Comparison of ENCODE assay signal across 8 mouse cellular contexts in genomic region chr7:29247706-29248105, GRCm38 (mm10). TPM values are rescaled to one million over a fixed set of nuclear protein-coding genes. Genes with fewer than 3 reads are reported as not detected.
DNase-seq lines count a peak whose midpoint lies in the region; ATAC-seq and TF ChIP-seq lines count a peak whose summit lies in the region.

No protein-coding gene starts in this region.

- no peaks in the 10 kb centered on the region for H3K9me3 ChIP-seq in lung, embryonic 15.5 days
- H3K9me3 ChIP-seq in embryonic facial prominence, embryonic 15.5 days (replicated peaks): no peaks in the 10 kb centered on the region
- no peaks in the 10 kb centered on the region for H3K9me3 ChIP-seq in hindbrain, embryonic 14.5 days (ENCODE audit: control insufficient read depth, low read length)
- no peaks in the 10 kb centered on the region for H3K9me3 ChIP-seq in lung, postnatal 0 days (ENCODE audit: low read length)

- peak overlapping the region; percentile 71 for H3K27ac ChIP-seq in lung, embryonic 15.5 days
- H3K27ac ChIP-seq in embryonic facial prominence, embryonic 15.5 days (replicated peaks): no peak overlapping the region
- no peak overlapping the region for H3K27ac ChIP-seq in hindbrain, embryonic 14.5 days
- H3K27ac ChIP-seq in lung, postnatal 0 days (ENCODE audit: low read length): peak overlapping the region; percentile 95
- H3K27ac ChIP-seq in left cerebral cortex, adult 2 months: no peak overlapping the region

- H3K27me3 ChIP-seq in lung, embryonic 15.5 days: no peaks in the 10 kb centered on the region
- H3K27me3 ChIP-seq in embryonic facial prominence, embryonic 15.5 days: no peaks in the 10 kb centered on the region
- peaks cover 23% of the 10 kb centered on the region for H3K27me3 ChIP-seq in hindbrain, embryonic 14.5 days (ENCODE audit: control insufficient read depth, insufficient read depth, low read length)
- H3K27me3 ChIP-seq in lung, postnatal 0 days (replicated peaks; ENCODE audit: insufficient read depth, low read length): no peaks in the 10 kb centered on the region

- TF ChIP-seq CTCF in lung, postnatal 0 days (IDR thresholded peaks at IDR 0.05): no peak
- no peak for TF ChIP-seq CTCF in left cerebral cortex, adult 2 months (IDR thresholded peaks at IDR 0.05)

- ATAC-seq in lung, embryonic 15.5 days (ENCODE audit: borderline replicate concordance, extremely low read depth, low FRiP score, low TSS enrichment): no peak; the same call in 1 of the 2 replicates
- ATAC-seq in embryonic facial prominence, embryonic 15.5 days (ENCODE audit: insufficient number of reproducible peaks, low FRiP score, low TSS enrichment, low read depth): no peak
- 0 out of 2 replicates have a peak, but pooled peaks have one; percentile 18 for ATAC-seq in hindbrain, embryonic 14.5 days (ENCODE audit: low FRiP score)
- ATAC-seq in lung, postnatal 0 days: peak; percentile 16

- peaks cover 22% of the 10 kb centered on the region; the same call in 1 of the 2 replicates for H3K36me3 ChIP-seq in lung, embryonic 15.5 days
- H3K36me3 ChIP-seq in embryonic facial prominence, embryonic 15.5 days: peaks cover 29% of the 10 kb centered on the region
- peaks cover 18% of the 10 kb centered on the region; the same call in 1 of the 2 replicates for H3K36me3 ChIP-seq in hindbrain, embryonic 14.5 days (replicated peaks; ENCODE audit: control insufficient read depth, insufficient read depth)
- no peaks in the 10 kb centered on the region; the same call in 1 of the 2 replicates for H3K36me3 ChIP-seq in lung, postnatal 0 days (ENCODE audit: insufficient read depth, low read length)

- peaks cover 33% of the 10 kb centered on the region for H3K4me1 ChIP-seq in lung, embryonic 15.5 days
- peaks cover 19% of the 10 kb centered on the region for H3K4me1 ChIP-seq in embryonic facial prominence, embryonic 15.5 days
- H3K4me1 ChIP-seq in hindbrain, embryonic 14.5 days (replicated peaks; ENCODE audit: control insufficient read depth, insufficient read depth, low read length): no peaks in the 10 kb centered on the region
- H3K4me1 ChIP-seq in lung, postnatal 0 days (ENCODE audit: insufficient read depth, low read depth, low read length): peaks cover 8% of the 10 kb centered on the region

- intact Hi-C loops in left cerebral cortex, adult 2 months (cut with DNase I): loop anchor here (2.0 to 5.0 kb wide), 3 partner anchors 53 to 195 kb away; no protein-coding TSS in a partner anchor

- peak overlapping the region; percentile 37 for H3K9ac ChIP-seq in lung, embryonic 15.5 days
- no peak overlapping the region for H3K9ac ChIP-seq in embryonic facial prominence, embryonic 15.5 days
- H3K9ac ChIP-seq in hindbrain, embryonic 14.5 days: peak overlapping the region; percentile 12; the same call in 1 of the 2 replicates
- peak overlapping the region; percentile 46 for H3K9ac ChIP-seq in lung, postnatal 0 days (replicated peaks; ENCODE audit: low read depth)

- peak overlapping the region; percentile 62 for H3K4me2 ChIP-seq in lung, embryonic 15.5 days
- peak overlapping the region; percentile 44 for H3K4me2 ChIP-seq in embryonic facial prominence, embryonic 15.5 days (replicated peaks)
- peak overlapping the region; percentile 38 for H3K4me2 ChIP-seq in hindbrain, embryonic 14.5 days (replicated peaks)
- H3K4me2 ChIP-seq in lung, postnatal 0 days (replicated peaks; ENCODE audit: low read depth, low read length): peak overlapping the region; percentile 71

- peak overlapping the region; percentile 39 for H3K4me3 ChIP-seq in lung, embryonic 15.5 days
- H3K4me3 ChIP-seq in embryonic facial prominence, embryonic 15.5 days (replicated peaks): peak overlapping the region; percentile 26
- peak overlapping the region; percentile 10 for H3K4me3 ChIP-seq in hindbrain, embryonic 14.5 days (replicated peaks; ENCODE audit: low read length)
- H3K4me3 ChIP-seq in lung, postnatal 0 days (ENCODE audit: low read depth, low read length): peak overlapping the region; percentile 41
- H3K4me3 ChIP-seq in left cerebral cortex, adult 2 months: no peak overlapping the region

- no peak for TF ChIP-seq EP300 in lung, postnatal 0 days (IDR thresholded peaks at IDR 0.05)

- WGBS in lung, embryonic 15.5 days: 18% methylated on average over 19 of the region's 19 CpGs
- 13% methylated on average over 19 of the region's 19 CpGs for WGBS in embryonic facial prominence, embryonic 15.5 days
- 12% methylated on average over 19 of the region's 19 CpGs for WGBS in hindbrain, embryonic 14.5 days
- 20% methylated on average over 19 of the region's 19 CpGs for WGBS in lung, postnatal 0 days

- no peak for DNase-seq in lung, adult 18-20 months
- DNase-seq in hindbrain, embryonic 14.5 days (ENCODE audit: low spot score): no peak
- DNase-seq in lung, postnatal 0 days (ENCODE audit: low spot score): no peak
- peak; percentile 28 for DNase-seq in thymus, postnatal 25 days
- no peak for DNase-seq in left cerebral cortex, adult 2 months (ENCODE audit: extremely low spot score in 1 of 2, low spot score in 2 of 2)
- no peak for DNase-seq in frontal cortex, adult 2 months (ENCODE audit: extremely low spot score in 1 of 2, low spot score in 1 of 2)

RNA-seq across cellular contexts. Expression of gene 2200002D01Rik, which starts 0.6 kb away (rescaled TPM):
- 13.1 and 14.4 TPM in 2 replicates for polyA plus RNA-seq in lung, embryonic 15.5 days (2015; fragmentation: Nextera tagmentation; extraction: Ambion mirVana)
- 11.5 and 12.2 TPM in 2 replicates for polyA plus RNA-seq in embryonic facial prominence, embryonic 15.5 days (2015; fragmentation: Nextera tagmentation; extraction: Ambion mirVana)
- polyA plus RNA-seq in hindbrain, embryonic 14.5 days (2014; fragmentation: Nextera tagmentation; extraction: Ambion mirVana): 0.61 and 0.67 TPM in 2 replicates
- polyA plus RNA-seq in lung, postnatal 0 days (2015; fragmentation: Nextera tagmentation; extraction: Ambion mirVana): 123 and 134 TPM in 2 replicates
- total RNA-seq in left cerebral cortex, adult 2 months (2021): under 1 TPM in 1 of 2 experiments, not detected in 1; 0.32 TPM
- 0.34 and 0.40 TPM in 2 replicates for polyA plus RNA-seq in frontal cortex, adult 2 months (2012; rRNA removed)

RNA-seq across cellular contexts. Expression of gene Yif1b, which starts 9.6 kb away (rescaled TPM):
- polyA plus RNA-seq in lung, embryonic 15.5 days (2015; fragmentation: Nextera tagmentation; extraction: Ambion mirVana): 133 and 134 TPM in 2 replicates
- 121 TPM in 2 replicates for polyA plus RNA-seq in embryonic facial prominence, embryonic 15.5 days (2015; fragmentation: Nextera tagmentation; extraction: Ambion mirVana)
- polyA plus RNA-seq in hindbrain, embryonic 14.5 days (2014; fragmentation: Nextera tagmentation; extraction: Ambion mirVana): 96.6 and 101 TPM in 2 replicates
- polyA plus RNA-seq in lung, postnatal 0 days (2015; fragmentation: Nextera tagmentation; extraction: Ambion mirVana): 93.9 and 96.2 TPM in 2 replicates
- 10 to 100 TPM; 44.3 to 47.2 TPM for total RNA-seq in left cerebral cortex, adult 2 months (2021)
- polyA plus RNA-seq in frontal cortex, adult 2 months (2012; rRNA removed): 61.8 and 66.5 TPM in 2 replicates

RNA-seq across cellular contexts. Expression of gene Kcnk6, which starts 15.4 kb away (rescaled TPM):
- 1.7 and 2.0 TPM in 2 replicates for polyA plus RNA-seq in lung, embryonic 15.5 days (2015; fragmentation: Nextera tagmentation; extraction: Ambion mirVana)
- 3.3 and 4.2 TPM in 2 replicates for polyA plus RNA-seq in embryonic facial prominence, embryonic 15.5 days (2015; fragmentation: Nextera tagmentation; extraction: Ambion mirVana)
- 0.66 and 0.78 TPM in 2 replicates for polyA plus RNA-seq in hindbrain, embryonic 14.5 days (2014; fragmentation: Nextera tagmentation; extraction: Ambion mirVana)
- polyA plus RNA-seq in lung, postnatal 0 days (2015; fragmentation: Nextera tagmentation; extraction: Ambion mirVana): 2.2 and 2.4 TPM in 2 replicates
- 1 to 10 TPM; 2.9 to 3.3 TPM for total RNA-seq in left cerebral cortex, adult 2 months (2021)
- 2.5 TPM in 2 replicates for polyA plus RNA-seq in frontal cortex, adult 2 months (2012; rRNA removed)

RNA-seq across cellular contexts. Expression of gene Catsperg1, which starts 33.9 kb away (rescaled TPM):
- 0.86 and 1.0 TPM in 2 replicates for polyA plus RNA-seq in lung, embryonic 15.5 days (2015; fragmentation: Nextera tagmentation; extraction: Ambion mirVana)
- polyA plus RNA-seq in embryonic facial prominence, embryonic 15.5 days (2015; fragmentation: Nextera tagmentation; extraction: Ambion mirVana): 1.1 and 1.3 TPM in 2 replicates
- 2.6 and 3.3 TPM in 2 replicates for polyA plus RNA-seq in hindbrain, embryonic 14.5 days (2014; fragmentation: Nextera tagmentation; extraction: Ambion mirVana)
- 0.81 and 1.00 TPM in 2 replicates for polyA plus RNA-seq in lung, postnatal 0 days (2015; fragmentation: Nextera tagmentation; extraction: Ambion mirVana)
- total RNA-seq in left cerebral cortex, adult 2 months (2021): 1 to 10 TPM; 1.3 TPM
- 4.9 and 6.2 TPM in 2 replicates for polyA plus RNA-seq in frontal cortex, adult 2 months (2012; rRNA removed)

RNA-seq across cellular contexts. Expression of gene Spint2, which starts 34.0 kb away (rescaled TPM):
- 325 and 332 TPM in 2 replicates for polyA plus RNA-seq in lung, embryonic 15.5 days (2015; fragmentation: Nextera tagmentation; extraction: Ambion mirVana)
- polyA plus RNA-seq in embryonic facial prominence, embryonic 15.5 days (2015; fragmentation: Nextera tagmentation; extraction: Ambion mirVana): 212 and 261 TPM in 2 replicates
- 71.3 and 73.2 TPM in 2 replicates for polyA plus RNA-seq in hindbrain, embryonic 14.5 days (2014; fragmentation: Nextera tagmentation; extraction: Ambion mirVana)
- polyA plus RNA-seq in lung, postnatal 0 days (2015; fragmentation: Nextera tagmentation; extraction: Ambion mirVana): 429 and 453 TPM in 2 replicates
- 10 to 100 TPM; 26.4 to 27.8 TPM for total RNA-seq in left cerebral cortex, adult 2 months (2021)
- polyA plus RNA-seq in frontal cortex, adult 2 months (2012; rRNA removed): 20.3 and 21.4 TPM in 2 replicates

Comparison
In these comparisons a context has a peak if more than half of its experiments do, and no peak if none do; other contexts are left out.
1. ATAC-seq: peak in hindbrain, embryonic 14.5 days (single experiment) and lung, postnatal 0 days (single experiment); none in lung, embryonic 15.5 days (single experiment) and embryonic facial prominence, embryonic 15.5 days (single experiment).
2. H3K27ac ChIP-seq: peak in lung, embryonic 15.5 days (single experiment) and lung, postnatal 0 days (single experiment); none in embryonic facial prominence, embryonic 15.5 days (single experiment), hindbrain, embryonic 14.5 days (single experiment) and left cerebral cortex, adult 2 months (single experiment).
3. Peak in every context shown above with its lines, with median percentiles within 50 percentile points of each other: H3K4me2 ChIP-seq.